Mouse (Mus musculus): ENCODE data around the gene Ccdc107. TPM values are rescaled to one million over a fixed set of nuclear protein-coding genes. Genes with fewer than 3 reads are reported as not detected.

Gene Ccdc107
- polyA plus RNA-seq, 1 experiment from 2014 or later: 59.4 TPM

DNA sequence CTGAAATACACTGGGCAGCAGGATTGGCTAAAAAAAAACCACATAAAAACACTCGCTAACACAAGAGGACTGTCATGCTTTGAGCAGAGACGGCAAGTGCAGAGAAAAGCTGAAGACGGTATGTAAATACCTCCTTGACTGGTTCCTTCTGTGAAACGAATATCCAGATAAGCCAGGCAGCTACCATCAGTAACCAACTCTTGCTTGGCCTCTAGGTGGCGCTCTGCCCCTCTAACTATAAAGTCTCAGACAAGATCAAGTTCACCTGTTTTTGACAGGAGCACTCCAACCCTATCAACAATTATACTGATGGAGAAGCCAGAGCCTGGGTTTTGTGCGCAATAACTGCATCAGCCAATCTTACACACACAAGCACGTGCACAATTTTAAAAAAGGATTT lies 37.9 kb downstream of the Ccdc107 start:
- ATAC-seq (ENCODE audit: low FRiP score, low TSS enrichment): no peak
- Histone ChIP-seq H3K4me3 (ENCODE audit: low read length) (no peak overlapping the region), H3K4me2 (replicated peaks; ENCODE audit: low read depth, low read length) (no peak overlapping the region), H3K9me3 (ENCODE audit: control insufficient read depth, low read length) (0 out of 2 replicates have a peak, but pooled peaks cover 3% of the 10 kb centered on the region), H3K36me3 (ENCODE audit: control insufficient read depth, insufficient read depth, low read length) (peaks cover 47% of the 10 kb centered on the region), H3K9ac (ENCODE audit: low read depth, low read length) (no peak overlapping the region), H3K4me1 (ENCODE audit: control insufficient read depth, insufficient read depth, low read length) (no peaks in the 10 kb centered on the region), H3K27ac (ENCODE audit: low read depth, low read length) (no peak overlapping the region), H3K27me3 (ENCODE audit: control insufficient read depth, insufficient read depth, low read length) (peaks cover 1% of the 10 kb centered on the region; the same call in 1 of the 2 replicates)
- WGBS: 20% methylated on average over 7 of the region's 7 CpGs

DNA sequence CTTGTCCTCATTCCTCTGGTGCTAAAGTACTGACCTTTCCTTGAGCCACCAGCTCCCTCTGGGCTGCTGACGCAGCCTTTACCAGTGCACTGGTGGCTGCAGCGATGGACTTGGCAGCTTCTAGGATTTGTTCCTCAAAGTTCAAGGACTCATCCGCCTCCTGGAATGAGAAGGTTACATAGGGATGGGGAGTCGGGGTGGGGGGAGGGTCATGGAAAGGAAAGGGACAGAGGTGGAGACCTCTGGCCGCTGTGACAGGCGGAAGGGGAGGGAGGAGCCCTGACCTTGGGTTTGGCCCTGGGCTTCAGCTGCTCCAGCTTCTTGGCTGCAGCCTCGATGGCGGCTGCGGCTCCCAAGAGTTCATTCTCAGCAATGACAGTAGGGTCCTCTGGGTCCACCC lies 40.6 kb downstream of the Ccdc107 start:
- no peaks in the 10 kb centered on the region for H3K4me1 ChIP-seq (ENCODE audit: control insufficient read depth, insufficient read depth, low read length)
- H3K27me3 ChIP-seq (ENCODE audit: control insufficient read depth, insufficient read depth, low read length): no peaks in the 10 kb centered on the region
- no peak overlapping the region for H3K4me3 ChIP-seq (ENCODE audit: low read length)
- H3K4me2 ChIP-seq (replicated peaks; ENCODE audit: low read depth, low read length): no peak overlapping the region
- no peak for ATAC-seq (ENCODE audit: low FRiP score, low TSS enrichment)
- no peak overlapping the region for H3K27ac ChIP-seq (ENCODE audit: low read depth, low read length)
- no peaks in the 10 kb centered on the region for H3K9me3 ChIP-seq (ENCODE audit: control insufficient read depth, low read length)
- H3K36me3 ChIP-seq (ENCODE audit: control insufficient read depth, insufficient read depth, low read length): peaks cover 73% of the 10 kb centered on the region
- 75% methylated on average over 9 of the region's 9 CpGs for WGBS
- H3K9ac ChIP-seq (ENCODE audit: low read depth, low read length): no peak overlapping the region

DNA sequence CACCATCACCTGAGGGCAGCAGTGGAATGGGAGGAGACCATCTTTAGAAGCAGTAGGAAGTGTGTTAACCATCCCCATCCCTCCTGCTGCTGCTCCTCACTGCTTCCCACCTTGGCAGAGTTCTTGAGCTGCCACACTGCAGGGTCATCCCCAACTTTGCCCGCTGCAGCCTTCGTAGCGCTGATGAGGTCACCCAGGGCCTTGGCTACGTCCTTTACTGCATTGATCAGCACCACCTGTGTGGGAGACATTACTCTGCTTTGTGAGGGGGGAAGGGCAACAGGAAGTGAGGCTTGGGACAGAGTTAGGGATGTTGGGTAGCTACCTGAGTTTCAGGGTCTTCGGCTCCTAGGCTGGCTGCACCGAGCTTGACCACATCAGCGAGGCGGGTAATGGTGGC lies 42.9 kb downstream of the Ccdc107 start:
- Histone ChIP-seq H3K4me3 (ENCODE audit: low read length) (no peak overlapping the region), H3K9me3 (ENCODE audit: control insufficient read depth, low read length) (no peaks in the 10 kb centered on the region), H3K4me1 (ENCODE audit: control insufficient read depth, insufficient read depth, low read length) (no peaks in the 10 kb centered on the region), H3K27ac (ENCODE audit: low read depth, low read length) (no peak overlapping the region), H3K4me2 (replicated peaks; ENCODE audit: low read depth, low read length) (no peak overlapping the region), H3K9ac (ENCODE audit: low read depth, low read length) (no peak overlapping the region), H3K36me3 (ENCODE audit: control insufficient read depth, insufficient read depth, low read length) (peaks cover 97% of the 10 kb centered on the region), H3K27me3 (ENCODE audit: control insufficient read depth, insufficient read depth, low read length) (no peaks in the 10 kb centered on the region)
- ATAC-seq (ENCODE audit: low FRiP score, low TSS enrichment): no peak
- 93% methylated on average over 8 of the region's 8 CpGs for WGBS

DNA sequence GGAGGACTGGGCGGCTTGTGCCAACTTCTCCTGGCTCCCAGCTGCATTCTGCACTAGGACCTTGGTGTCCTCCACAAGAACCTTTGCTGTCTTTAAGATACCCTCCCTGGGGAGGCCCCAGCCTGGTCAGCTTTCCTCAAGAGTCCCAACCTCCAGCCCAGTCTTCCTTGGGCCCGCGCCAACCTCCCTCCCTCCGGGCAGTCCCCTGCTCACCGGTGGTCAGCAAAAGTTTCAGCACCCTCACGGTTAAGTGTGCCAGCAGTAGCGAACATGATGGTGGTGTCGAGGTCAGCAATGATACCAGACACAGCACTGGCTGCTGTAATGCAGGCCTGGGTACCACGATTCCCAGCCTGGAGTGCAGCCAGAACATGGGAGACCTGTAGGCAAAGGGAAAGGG lies 43.3 kb downstream of the Ccdc107 start:
- no peak overlapping the region for H3K4me3 ChIP-seq (ENCODE audit: low read length)
- H3K9ac ChIP-seq (ENCODE audit: low read depth, low read length): no peak overlapping the region
- no peak for ATAC-seq (ENCODE audit: low FRiP score, low TSS enrichment)
- H3K9me3 ChIP-seq (ENCODE audit: control insufficient read depth, low read length): no peaks in the 10 kb centered on the region
- no peak overlapping the region for H3K4me2 ChIP-seq (replicated peaks; ENCODE audit: low read depth, low read length)
- no peak overlapping the region for H3K27ac ChIP-seq (ENCODE audit: low read depth, low read length)
- peaks cover 100% of the 10 kb centered on the region for H3K36me3 ChIP-seq (ENCODE audit: control insufficient read depth, insufficient read depth, low read length)
- WGBS: 92% methylated on average over 9 of the region's 9 CpGs
- H3K4me1 ChIP-seq (ENCODE audit: control insufficient read depth, insufficient read depth, low read length): no peaks in the 10 kb centered on the region
- H3K27me3 ChIP-seq (ENCODE audit: control insufficient read depth, insufficient read depth, low read length): no peaks in the 10 kb centered on the region

DNA sequence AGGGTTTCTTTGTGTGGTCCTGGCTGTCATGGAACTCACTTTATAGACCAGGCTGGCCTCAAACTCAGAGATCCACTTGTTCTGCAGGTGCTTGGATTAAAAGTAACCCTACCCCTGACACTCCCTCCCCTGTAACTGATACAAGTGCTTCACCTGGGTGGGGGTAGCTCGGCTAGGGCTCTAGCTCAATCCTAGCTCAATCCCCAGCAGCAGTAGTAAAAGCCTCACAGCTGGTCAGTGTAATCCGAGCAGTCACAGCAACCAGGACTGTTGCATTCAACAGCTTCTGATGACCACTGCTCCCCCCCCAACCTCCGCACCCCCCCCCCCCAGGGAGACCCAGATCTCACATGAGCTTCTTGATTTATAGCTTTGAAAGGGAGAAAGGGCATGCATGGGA lies 49.3 kb downstream of the Ccdc107 start:
- Histone ChIP-seq H3K9me3 (ENCODE audit: control insufficient read depth, low read length) (no peaks in the 10 kb centered on the region), H3K4me2 (replicated peaks; ENCODE audit: low read depth, low read length) (no peak overlapping the region), H3K27me3 (ENCODE audit: control insufficient read depth, insufficient read depth, low read length) (no peaks in the 10 kb centered on the region), H3K4me1 (ENCODE audit: control insufficient read depth, insufficient read depth, low read length) (no peaks in the 10 kb centered on the region), H3K4me3 (ENCODE audit: low read length) (no peak overlapping the region), H3K36me3 (ENCODE audit: control insufficient read depth, insufficient read depth, low read length) (peaks cover 100% of the 10 kb centered on the region), H3K27ac (ENCODE audit: low read depth, low read length) (no peak overlapping the region), H3K9ac (ENCODE audit: low read depth, low read length) (no peak overlapping the region)
- 45% methylated on average over 3 of the region's 3 CpGs for WGBS
- ATAC-seq (ENCODE audit: low FRiP score, low TSS enrichment): peak; percentile 81

Other genes with a start within 250 kb of the Ccdc107 start
- 0.31 and 0.43 TPM in 2 replicates for gene Atp8b5, start 225.7 kb upstream of the Ccdc107 start, polyA plus RNA-seq (2014; fragmentation: Nextera tagmentation; extraction: Ambion mirVana)
- 8.9 and 11.2 TPM in 2 replicates for gene Rusc2, start 110.9 kb upstream of the Ccdc107 start, polyA plus RNA-seq (2014; fragmentation: Nextera tagmentation; extraction: Ambion mirVana)
- 0.24 and 0.38 TPM in 2 replicates for gene Fam166b, start 63.8 kb upstream of the Ccdc107 start, polyA plus RNA-seq (2014; fragmentation: Nextera tagmentation; extraction: Ambion mirVana)
- 11.4 and 14.9 TPM in 2 replicates for gene Tesk1, start 51.0 kb upstream of the Ccdc107 start, polyA plus RNA-seq (2014; fragmentation: Nextera tagmentation; extraction: Ambion mirVana)
- 5.1 and 5.2 TPM in 2 replicates for gene Cd72, start 38.3 kb upstream of the Ccdc107 start, polyA plus RNA-seq (2014; fragmentation: Nextera tagmentation; extraction: Ambion mirVana)
- gene Sit1, start 9.2 kb upstream of the Ccdc107 start, polyA plus RNA-seq (2014; fragmentation: Nextera tagmentation; extraction: Ambion mirVana): not detected in 2 replicates
- gene Arhgef39, start 6.8 kb downstream of the Ccdc107 start, polyA plus RNA-seq (2014; fragmentation: Nextera tagmentation; extraction: Ambion mirVana): 36.4 and 38.2 TPM in 2 replicates
- 0.80 and 1.3 TPM in 2 replicates for gene Car9, start 14.1 kb downstream of the Ccdc107 start, polyA plus RNA-seq (2014; fragmentation: Nextera tagmentation; extraction: Ambion mirVana)
- 208 and 212 TPM in 2 replicates for gene Tpm2, start 30.9 kb downstream of the Ccdc107 start, polyA plus RNA-seq (2014; fragmentation: Nextera tagmentation; extraction: Ambion mirVana)
- 50.2 and 55.7 TPM in 2 replicates for gene Creb3, start 69.4 kb downstream of the Ccdc107 start, polyA plus RNA-seq (2014; fragmentation: Nextera tagmentation; extraction: Ambion mirVana)
- gene Tln1, start 69.8 kb downstream of the Ccdc107 start, polyA plus RNA-seq (2014; fragmentation: Nextera tagmentation; extraction: Ambion mirVana): 72.6 and 87.2 TPM in 2 replicates
- gene Rgp1, start 85.8 kb downstream of the Ccdc107 start, polyA plus RNA-seq (2014; fragmentation: Nextera tagmentation; extraction: Ambion mirVana): 27.9 and 34.4 TPM in 2 replicates
- gene Gba2, start 86.0 kb downstream of the Ccdc107 start, polyA plus RNA-seq (2014; fragmentation: Nextera tagmentation; extraction: Ambion mirVana): 13.1 and 17.9 TPM in 2 replicates
- 0.63 and 1.0 TPM in 2 replicates for gene Msmp, start 91.6 kb downstream of the Ccdc107 start, polyA plus RNA-seq (2014; fragmentation: Nextera tagmentation; extraction: Ambion mirVana)
- 6.0 and 11.1 TPM in 2 replicates for gene Npr2, start 139.0 kb downstream of the Ccdc107 start, polyA plus RNA-seq (2014; fragmentation: Nextera tagmentation; extraction: Ambion mirVana)
- 0.93 and 1.3 TPM in 2 replicates for gene Spag8, start 160.7 kb downstream of the Ccdc107 start, polyA plus RNA-seq (2014; fragmentation: Nextera tagmentation; extraction: Ambion mirVana)
- 107 and 136 TPM in 2 replicates for gene Hint2, start 163.6 kb downstream of the Ccdc107 start, polyA plus RNA-seq (2014; fragmentation: Nextera tagmentation; extraction: Ambion mirVana)
- 2.6 and 3.2 TPM in 2 replicates for gene Tmem8b, start 176.1 kb downstream of the Ccdc107 start, polyA plus RNA-seq (2014; fragmentation: Nextera tagmentation; extraction: Ambion mirVana)
- gene Fam221b, start 176.2 kb downstream of the Ccdc107 start, polyA plus RNA-seq (2014; fragmentation: Nextera tagmentation; extraction: Ambion mirVana): 2.6 and 3.7 TPM in 2 replicates
- not detected in 2 replicates for gene Olfr70, start 207.9 kb downstream of the Ccdc107 start, polyA plus RNA-seq (2014; fragmentation: Nextera tagmentation; extraction: Ambion mirVana)
- not detected in 2 replicates for gene Olfr71, start 217.4 kb downstream of the Ccdc107 start, polyA plus RNA-seq (2014; fragmentation: Nextera tagmentation; extraction: Ambion mirVana)
- 0.40 and 1.0 TPM in 2 replicates for gene Hrct1, start 234.3 kb downstream of the Ccdc107 start, polyA plus RNA-seq (2014; fragmentation: Nextera tagmentation; extraction: Ambion mirVana)
- 0.04 and 0.14 TPM in 2 replicates for gene Spaar, start 237.1 kb downstream of the Ccdc107 start, polyA plus RNA-seq (2014; fragmentation: Nextera tagmentation; extraction: Ambion mirVana)